Comparison of ENCODE assay signal across 11 mouse cellular contexts in genomic region chr1:42242586-42243457, GRCm38 (mm10).
A peak's percentile ranks its signal among the peaks of the same experiment; 100 is the strongest.
DNase-seq lines count a peak whose midpoint lies in the region; ATAC-seq and TF ChIP-seq lines count a peak whose summit lies in the region.
"Had no signal": no experiment of that assay in that cellular context is flagged by ENCODE, and none has a peak within 500 bp of the region (broad histone marks: within the 10 kb centered on the region; RNA-seq: fewer than 3 reads in every experiment).

No protein-coding gene starts in this region.

- H3K27ac ChIP-seq in kidney, postnatal 0 days = peak overlapping the region; percentile 21; the same call in 1 of the 2 replicates
- H3K27ac ChIP-seq in forebrain, embryonic 12.5 days = peak overlapping the region; percentile 89
- no peak overlapping the region for H3K27ac ChIP-seq in intestine, embryonic 16.5 days (ENCODE audit: low read length)
- peak overlapping the region; percentile 81 for H3K27ac ChIP-seq in neural tube, embryonic 13.5 days (replicated peaks)
- H3K27ac ChIP-seq: macrophage had no signal

- no peak for TF ChIP-seq CTCF in kidney, postnatal 0 days (IDR thresholded peaks at IDR 0.05; ENCODE audit: low read depth)

- no peaks in the 10 kb centered on the region for H3K27me3 ChIP-seq in kidney, postnatal 0 days (ENCODE audit: insufficient read depth, low read length)
- no peaks in the 10 kb centered on the region for H3K27me3 ChIP-seq in forebrain, embryonic 12.5 days
- no peaks in the 10 kb centered on the region for H3K27me3 ChIP-seq in intestine, embryonic 16.5 days (replicated peaks; ENCODE audit: control insufficient read depth, insufficient read depth, low read length)
- H3K27me3 ChIP-seq in neural tube, embryonic 13.5 days = no peaks in the 10 kb centered on the region

- WGBS in kidney, postnatal 0 days = 30% methylated on average over 15 of the region's 15 CpGs
- 30% methylated on average over 14 of the region's 15 CpGs for WGBS in forebrain, embryonic 12.5 days
- WGBS in intestine, embryonic 16.5 days = 31% methylated on average over 15 of the region's 15 CpGs
- 15% methylated on average over 12 of the region's 15 CpGs for WGBS in neural tube, embryonic 13.5 days

- no peak overlapping the region for H3K4me2 ChIP-seq in kidney, postnatal 0 days (ENCODE audit: low read length)
- H3K4me2 ChIP-seq in forebrain, embryonic 12.5 days = peak overlapping the region; percentile 51
- no peak overlapping the region for H3K4me2 ChIP-seq in intestine, embryonic 16.5 days (ENCODE audit: low read depth, low read length)
- peak overlapping the region; percentile 46 for H3K4me2 ChIP-seq in neural tube, embryonic 13.5 days

- H3K4me3 ChIP-seq in kidney, postnatal 0 days (replicated peaks; ENCODE audit: low read depth, low read length) = no peak overlapping the region
- H3K4me3 ChIP-seq in forebrain, embryonic 12.5 days (replicated peaks) = no peak overlapping the region
- H3K4me3 ChIP-seq in intestine, embryonic 16.5 days (ENCODE audit: low read length) = no peak overlapping the region
- no peak overlapping the region for H3K4me3 ChIP-seq in neural tube, embryonic 13.5 days

- no peaks in the 10 kb centered on the region for H3K36me3 ChIP-seq in kidney, postnatal 0 days (ENCODE audit: insufficient read depth, low read length)
- H3K36me3 ChIP-seq in forebrain, embryonic 12.5 days (replicated peaks) = no peaks in the 10 kb centered on the region
- H3K36me3 ChIP-seq in intestine, embryonic 16.5 days (ENCODE audit: control insufficient read depth, insufficient read depth, low read length) = no peaks in the 10 kb centered on the region
- H3K36me3 ChIP-seq in neural tube, embryonic 13.5 days = no peaks in the 10 kb centered on the region

- DNase-seq in kidney, postnatal 0 days (ENCODE audit: low spot score) = no peak
- no peak for DNase-seq in kidney, postnatal 36 days
- DNase-seq in T-cell, adult 2 months (ENCODE audit: low spot score) = no peak
- no peak for DNase-seq in thymus, postnatal 4 days
- DNase-seq in left cerebral cortex, adult 9 months (ENCODE audit: low spot score in 2 of 2) = no peak
- DNase-seq: heart, adult 11 months; layer of hippocampus, postnatal 36 days had no signal

- no peaks in the 10 kb centered on the region for H3K4me1 ChIP-seq in kidney, postnatal 0 days (replicated peaks; ENCODE audit: insufficient read depth, low read length)
- peaks cover 34% of the 10 kb centered on the region for H3K4me1 ChIP-seq in forebrain, embryonic 12.5 days
- peaks cover 8% of the 10 kb centered on the region; the same call in 1 of the 2 replicates for H3K4me1 ChIP-seq in intestine, embryonic 16.5 days (ENCODE audit: control insufficient read depth, insufficient read depth, low read length)
- peaks cover 36% of the 10 kb centered on the region for H3K4me1 ChIP-seq in neural tube, embryonic 13.5 days (replicated peaks)

- H3K9me3 ChIP-seq in kidney, postnatal 0 days (replicated peaks; ENCODE audit: low read length) = no peaks in the 10 kb centered on the region
- no peaks in the 10 kb centered on the region for H3K9me3 ChIP-seq in forebrain, embryonic 12.5 days
- no peaks in the 10 kb centered on the region for H3K9me3 ChIP-seq in intestine, embryonic 16.5 days (ENCODE audit: control insufficient read depth, low read length)
- no peaks in the 10 kb centered on the region for H3K9me3 ChIP-seq in neural tube, embryonic 13.5 days

- ATAC-seq in kidney, postnatal 0 days (replicated peaks; ENCODE audit: low FRiP score, low read depth) = no peak; the same call in 1 of the 2 replicates
- peak; percentile 59 for ATAC-seq in forebrain, embryonic 12.5 days (ENCODE audit: low FRiP score)
- peak; percentile 48 for ATAC-seq in intestine, embryonic 16.5 days
- peak; percentile 74 for ATAC-seq in neural tube, embryonic 13.5 days (ENCODE audit: low read depth)

- no peak overlapping the region for H3K9ac ChIP-seq in kidney, postnatal 0 days (ENCODE audit: low read depth, low read length)
- no peak overlapping the region for H3K9ac ChIP-seq in forebrain, embryonic 12.5 days
- H3K9ac ChIP-seq in intestine, embryonic 16.5 days (ENCODE audit: low read depth, low read length) = no peak overlapping the region
- peak overlapping the region; percentile 38 for H3K9ac ChIP-seq in neural tube, embryonic 13.5 days

Comparison
In these comparisons a context has a peak if more than half of its experiments do, and no peak if none do; other contexts are left out.
1. H3K4me2 ChIP-seq: peak in forebrain, embryonic 12.5 days (single experiment) and neural tube, embryonic 13.5 days (single experiment); none in kidney, postnatal 0 days (single experiment) and intestine, embryonic 16.5 days (single experiment).